Mouse (Mus musculus) intestine, postnatal 0 days (tissue): Measurements from ENCODE around the gene Efna2. TPM values are rescaled to one million over a fixed set of nuclear protein-coding genes. Genes with fewer than 3 reads are reported as not detected.
"Not testable (repeated sequence)": the region's sequence is repeated elsewhere in the genome, so short reads cannot be mapped to it uniquely, and the experiment has no call there.

Source experiments
- ATAC-seq: fragments of 200-750 bp; cut with Nextera tagmentation; 2 replicates; pipeline ENCODE4 v1.8.0; 2017; ENCODE audit warnings: mild to moderate bottlenecking, moderate TSS enrichment, moderate library complexity
- H3K27ac ChIP-seq: fragments of 300-500 bp; sonication (generic); 2 replicates; pipeline ENCODE4 v1.5.1; 2014; ENCODE audit warnings: mild to moderate bottlenecking, low read depth, low read length, moderate library complexity
- H3K27me3 ChIP-seq: fragments of 300-500 bp; sonication (generic); replicated peaks from 2 replicates; pipeline ENCODE4 v1.6.1; 2014; ENCODE audit warnings: low read length, mixed read lengths; ENCODE audit not compliant: control insufficient read depth, insufficient read depth
- H3K36me3 ChIP-seq: fragments of 300-500 bp; sonication (generic); 2 replicates; pipeline ENCODE4 v1.6.1; 2014; ENCODE audit warnings: mild to moderate bottlenecking, moderate library complexity; ENCODE audit not compliant: control insufficient read depth, insufficient read depth
- H3K4me1 ChIP-seq: fragments of 300-500 bp; sonication (generic); replicated peaks from 2 replicates; pipeline ENCODE4 v1.6.1; 2014; ENCODE audit warnings: antibody characterized with exemption, low read length, mixed read lengths; ENCODE audit not compliant: control insufficient read depth, insufficient read depth
- H3K4me2 ChIP-seq: fragments of 300-500 bp; sonication (generic); replicated peaks from 2 replicates; pipeline ENCODE4 v1.6.1; 2014; ENCODE audit warnings: low read depth, mild to moderate bottlenecking, moderate library complexity
- H3K4me3 ChIP-seq: fragments of 300-500 bp; sonication (generic); 2 replicates; pipeline ENCODE4 v1.5.1; 2014; ENCODE audit warnings: low read depth, low read length
- H3K9ac ChIP-seq: fragments of 300-500 bp; sonication (generic); 2 replicates; pipeline ENCODE4 v1.6.1; 2014; ENCODE audit warnings: mild to moderate bottlenecking, low read depth, low read length
- H3K9me3 ChIP-seq: fragments of 300-500 bp; sonication (generic); 2 replicates; pipeline ENCODE4 v1.6.1; 2016; ENCODE audit warnings: mixed run types; ENCODE audit not compliant: control insufficient read depth
- CTCF ChIP-seq: sonication (generic); IDR thresholded peaks from 2 replicates; pipeline ENCODE4 v1.5.1; 2016; ENCODE audit warnings: low read depth, mild to moderate bottlenecking, control low read depth, antibody characterized with exemption, moderate library complexity
- WGBS: fragments of 180-500 bp; shearing (Covaris S2); extraction: QIAGEN DNeasy Blood & Tissue Kit; methylation state at CpG from one replicate; pipeline ENCODE4 v1.1.7; 2014; 5-methylcytosine and 5-hydroxymethylcytosine counted together
- polyA plus RNA-seq: library from polyadenylated mRNA; unstranded; fragments of >200 nt; fragmentation: Nextera tagmentation; extraction: Ambion mirVana; gene quantifications from 2 replicates; pipeline ENCODE4 v1.2.1, GENCODE M21; 2015

The Efna2 gene
- polyA plus RNA-seq, 1 experiment from 2014 or later: 3.5 TPM

DNA sequence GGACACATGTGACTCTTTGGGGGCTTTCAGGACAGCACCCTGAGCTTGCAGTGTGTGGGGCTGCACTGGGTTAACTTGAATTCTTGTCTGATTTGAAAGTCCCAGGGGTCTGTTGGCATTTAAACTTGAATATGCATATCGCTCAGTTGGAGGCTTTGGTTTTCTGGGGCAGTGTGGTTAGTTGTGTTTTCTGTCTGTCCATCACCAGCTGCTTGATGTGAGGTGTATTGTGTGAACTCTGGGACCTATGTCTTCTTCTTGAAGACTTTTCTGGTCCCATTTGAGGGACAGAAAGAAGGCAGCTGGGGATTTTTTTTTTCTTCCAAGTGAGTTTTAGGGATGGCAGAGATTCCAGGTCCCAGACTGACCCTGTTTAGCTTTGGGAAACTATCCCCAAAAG is 27.9 kb downstream of the Efna2 start:
- Histone ChIP-seq H3K27ac (no peak overlapping the region), H3K27me3 (no peaks in the 10 kb centered on the region), H3K4me1 (no peaks in the 10 kb centered on the region), H3K4me2 (no peak overlapping the region), H3K9ac (no peak overlapping the region), H3K9me3 (no peaks in the 10 kb centered on the region), H3K36me3 (no peaks in the 10 kb centered on the region), H3K4me3 (no peak overlapping the region)
- no peak for ATAC-seq
- no peak for TF ChIP-seq CTCF
- 67% methylated on average over 1 of the region's 1 CpGs for WGBS

DNA sequence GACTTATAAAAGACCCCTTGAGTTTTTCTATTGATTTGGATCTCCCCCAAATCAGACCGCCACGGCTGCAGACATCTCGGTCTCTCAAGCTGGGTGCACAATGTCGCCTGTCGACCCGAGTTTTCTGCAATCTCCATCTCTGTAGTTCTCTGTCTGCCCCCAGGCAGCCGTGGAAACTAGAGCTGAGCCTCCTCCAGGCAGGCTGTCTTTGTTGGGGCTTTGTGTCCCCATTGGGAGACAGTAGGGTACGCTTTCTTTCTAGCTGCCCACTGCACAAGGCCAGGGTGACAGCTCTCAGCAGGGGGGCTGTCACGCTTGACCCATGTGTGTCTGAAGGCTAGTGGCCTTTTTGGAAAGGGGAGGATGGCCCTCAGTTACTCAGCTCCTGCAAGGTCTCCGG is 28.4 kb downstream of the Efna2 start:
- Histone ChIP-seq H3K36me3 (no peaks in the 10 kb centered on the region), H3K4me1 (no peaks in the 10 kb centered on the region), H3K27ac (no peak overlapping the region), H3K27me3 (no peaks in the 10 kb centered on the region), H3K4me2 (no peak overlapping the region), H3K4me3 (no peak overlapping the region), H3K9me3 (no peaks in the 10 kb centered on the region), H3K9ac (no peak overlapping the region)
- no peak for ATAC-seq
- WGBS: 81% methylated on average over 10 of the region's 10 CpGs
- TF ChIP-seq CTCF: no peak

DNA sequence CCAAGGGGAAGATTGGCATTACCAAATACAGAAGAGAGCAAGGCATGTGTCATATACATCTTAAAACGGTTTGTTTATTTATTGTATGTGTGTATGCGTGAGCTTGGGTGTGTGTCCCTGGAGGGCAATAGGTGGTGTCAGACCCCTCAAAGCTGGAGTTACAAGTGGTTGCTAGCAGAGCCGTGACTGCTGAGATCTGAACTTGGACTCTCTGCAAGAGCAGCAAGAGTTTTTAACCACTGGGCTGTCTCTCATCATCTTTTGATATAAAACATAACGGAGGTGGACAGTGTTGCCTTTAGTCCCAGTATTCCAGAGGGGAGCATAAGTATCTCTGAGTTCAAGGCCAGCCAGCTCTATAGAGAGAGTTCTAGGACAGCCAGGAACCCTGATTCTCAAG is 29.0 kb downstream of the Efna2 start:
- Histone ChIP-seq H3K4me3 (no peak overlapping the region), H3K9ac (no peak overlapping the region), H3K4me1 (no peaks in the 10 kb centered on the region), H3K9me3 (no peaks in the 10 kb centered on the region), H3K27me3 (no peaks in the 10 kb centered on the region), H3K27ac (no peak overlapping the region), H3K4me2 (no peak overlapping the region), H3K36me3 (no peaks in the 10 kb centered on the region)
- no peak for TF ChIP-seq CTCF
- ATAC-seq: no peak
- WGBS: 77% methylated on average over 4 of the region's 4 CpGs

DNA sequence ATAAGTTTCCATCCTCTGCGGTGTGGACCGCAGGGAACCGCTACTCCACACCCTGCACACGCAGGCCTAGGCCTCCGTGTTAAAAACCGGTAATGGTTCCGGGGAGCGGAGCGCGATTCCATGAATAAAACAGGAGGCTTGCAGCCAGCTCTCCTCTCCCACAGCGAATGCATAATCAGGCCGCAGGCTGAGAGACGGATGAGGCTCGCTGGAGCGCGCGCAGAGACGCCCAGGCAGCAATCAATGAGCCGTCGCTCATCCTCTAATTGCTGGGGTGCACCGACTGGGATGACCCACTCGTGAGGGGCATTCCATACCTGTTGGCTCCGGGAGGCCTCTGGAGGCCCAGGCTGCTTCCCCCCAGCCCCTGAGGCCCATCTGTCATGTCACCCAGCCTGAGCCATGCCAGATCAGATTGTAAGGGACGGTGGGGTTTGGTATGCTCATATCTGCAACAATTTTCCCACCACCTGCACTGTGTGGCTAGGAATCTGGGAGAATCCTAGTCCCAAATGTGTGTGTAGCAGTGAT is 29.6 kb downstream of the Efna2 start:
- no peak overlapping the region for H3K27ac ChIP-seq
- no peak for ATAC-seq
- H3K9me3 ChIP-seq: no peaks in the 10 kb centered on the region
- no peaks in the 10 kb centered on the region for H3K36me3 ChIP-seq
- no peaks in the 10 kb centered on the region for H3K27me3 ChIP-seq
- no peak for TF ChIP-seq CTCF
- H3K9ac ChIP-seq: no peak overlapping the region
- no peak overlapping the region for H3K4me3 ChIP-seq
- H3K4me1 ChIP-seq: no peaks in the 10 kb centered on the region
- 27% methylated on average over 24 of the region's 24 CpGs for WGBS
- H3K4me2 ChIP-seq: no peak overlapping the region

DNA sequence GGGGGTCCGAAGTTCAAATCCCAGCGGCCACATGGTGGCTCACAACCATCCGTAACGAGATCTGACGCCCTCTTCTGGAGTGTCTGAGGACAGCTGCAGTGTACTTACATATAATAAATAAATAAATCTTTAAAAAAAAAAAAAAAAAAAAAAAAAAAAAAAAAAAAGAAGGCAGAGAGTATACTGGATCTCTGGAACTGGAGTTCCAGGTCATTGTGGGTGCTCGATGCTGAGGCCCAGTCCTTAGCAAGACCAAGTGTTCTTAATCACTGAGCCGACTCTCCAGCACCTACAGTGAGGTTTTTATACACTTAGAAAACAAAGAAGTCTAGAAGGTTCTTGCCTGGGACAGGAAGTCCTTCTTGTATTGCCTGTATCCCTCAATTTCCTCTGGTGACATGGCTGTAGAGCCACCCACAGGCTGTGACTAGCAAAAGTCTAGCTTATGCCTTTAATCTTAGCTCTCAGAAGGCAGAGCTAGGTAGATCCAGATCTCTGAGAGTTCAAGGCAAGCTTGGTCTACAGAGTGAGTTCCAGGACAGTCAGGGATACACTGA is 32.3 kb downstream of the Efna2 start:
- H3K27ac ChIP-seq, H3K9me3 ChIP-seq, H3K4me1 ChIP-seq, H3K27me3 ChIP-seq, H3K4me3 ChIP-seq, H3K4me2 ChIP-seq, ATAC-seq, H3K36me3 ChIP-seq, H3K9ac ChIP-seq: not testable (repeated sequence)
- 78% methylated on average over 7 of the region's 7 CpGs for WGBS

DNA sequence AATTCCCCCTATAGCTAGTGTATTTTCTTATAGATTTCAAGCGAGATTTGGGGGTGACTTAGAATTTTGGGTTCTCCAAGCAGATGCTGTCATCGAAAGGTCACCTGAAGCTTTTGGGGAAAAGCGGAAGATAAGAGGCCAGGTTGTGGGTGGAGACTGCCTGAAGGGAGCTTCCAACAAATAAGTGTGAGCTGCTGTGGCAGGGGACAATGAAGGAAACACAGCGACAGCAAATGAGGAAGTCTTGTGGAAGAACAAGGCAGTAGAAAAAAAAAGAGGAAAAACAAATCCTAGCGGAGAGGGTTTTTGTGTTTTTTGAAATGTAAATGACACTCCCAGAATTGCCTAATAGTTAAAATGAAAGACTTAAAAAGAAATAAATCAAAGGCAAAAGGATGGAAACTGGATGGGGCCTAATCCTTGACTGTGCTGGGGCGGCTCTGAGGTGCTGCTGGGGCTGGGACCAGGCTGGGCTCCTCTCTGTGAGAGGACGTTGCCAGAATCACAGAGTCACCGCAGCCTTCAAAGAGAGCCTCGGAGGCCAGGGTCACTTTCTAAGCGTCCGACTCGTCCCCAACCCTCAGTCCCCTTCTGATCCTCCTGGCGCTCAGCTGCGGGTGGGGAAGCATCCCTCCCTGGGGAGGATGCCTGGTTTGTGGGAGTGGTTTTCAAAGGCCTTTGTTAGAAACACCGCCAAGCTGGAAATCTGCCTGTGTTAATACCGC is 35.9 kb downstream of the Efna2 start:
- Histone ChIP-seq H3K4me3 (no peak overlapping the region), H3K9me3 (no peaks in the 10 kb centered on the region), H3K27me3 (no peaks in the 10 kb centered on the region), H3K4me1 (no peaks in the 10 kb centered on the region), H3K36me3 (no peaks in the 10 kb centered on the region), H3K27ac (no peak overlapping the region), H3K9ac (no peak overlapping the region), H3K4me2 (no peak overlapping the region)
- TF ChIP-seq CTCF: no peak
- 44% methylated on average over 16 of the region's 16 CpGs for WGBS
- ATAC-seq: no peak
